Mouse (Mus musculus): ENCODE data around the gene Atg7.

DNA sequence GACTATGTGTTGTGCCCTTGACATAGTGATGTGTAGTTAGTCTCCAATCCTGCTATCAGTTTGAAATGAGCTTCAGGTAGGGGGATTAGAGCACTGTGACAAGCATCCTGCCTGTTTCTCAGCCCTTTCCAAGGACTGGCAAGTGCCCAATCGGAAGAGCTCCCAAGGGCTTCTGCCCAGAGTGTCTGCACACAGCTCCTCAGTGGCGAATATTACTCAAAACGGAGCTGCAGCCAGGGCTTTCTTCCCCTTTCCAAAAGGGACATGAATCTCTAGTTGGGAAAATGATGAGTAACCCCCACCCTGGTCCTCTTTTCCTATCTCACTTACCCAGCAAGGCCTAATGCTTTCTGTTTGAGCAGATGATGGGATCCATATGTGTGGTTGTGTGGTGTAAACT, 90.8 kb downstream of the Atg7 start:
- TF ChIP-seq CTCF (conservative IDR thresholded peaks at IDR 0.05 in 1 of 2, IDR thresholded peaks at IDR 0.05 in 1 of 2; ENCODE audit: low read depth in 2 of 2, low read length in 2 of 2) (no peak), GABPA (IDR thresholded peaks at IDR 0.05; ENCODE audit: insufficient replicate concordance, low read depth, low read length) (no peak)
